Mouse (Mus musculus) erythroid progenitor cell, adult 5-6 weeks (primary cell): ENCODE results near the gene Treh. TPM values are rescaled to one million over a fixed set of nuclear protein-coding genes. Genes with fewer than 3 reads are reported as not detected.
"Not testable (repeated sequence)": the region's sequence is repeated elsewhere in the genome, so short reads cannot be mapped to it uniquely, and the experiment has no call there.

Experiments
- ATAC-seq: replicated peaks from 2 replicates; pipeline ENCODE4 v1.8.0; 2016; ENCODE audit warnings: moderate number of reproducible peaks, mild to moderate bottlenecking, moderate TSS enrichment, inconsistent platforms; ENCODE audit not compliant: poor library complexity, low FRiP score, severe bottlenecking
- total RNA-seq, 2 experiments: library from RNA; stranded (forward) in 1 of 2; stranded (reverse) in 1 of 2; fragments of 150-400 nt in 1 of 2; fragments of 186-747, 209-891 nt in 1 of 2; gene quantifications; 2 replicates each; pipeline versions ENCODE4 v1.2.3 to v1.2.4; 2015 to 2017; ENCODE audit warnings: low replicate concordance in 2 of 2

The Treh gene
- total RNA-seq (2015; ENCODE audit: low replicate concordance) (not detected in 2 replicates), total RNA-seq (2017; ENCODE audit: low replicate concordance) (not detected in 2 replicates)

GRCm38 (mm10) chr9:44673005-44673404, at the start of gene Treh:
Gene Treh, plus strand, starts transcription at chr9:44673233.
- no peak for ATAC-seq

GRCm38 (mm10) chr9:44624390-44624789, 48.6 kb upstream of the Treh start:
- ATAC-seq = no peak

DNA sequence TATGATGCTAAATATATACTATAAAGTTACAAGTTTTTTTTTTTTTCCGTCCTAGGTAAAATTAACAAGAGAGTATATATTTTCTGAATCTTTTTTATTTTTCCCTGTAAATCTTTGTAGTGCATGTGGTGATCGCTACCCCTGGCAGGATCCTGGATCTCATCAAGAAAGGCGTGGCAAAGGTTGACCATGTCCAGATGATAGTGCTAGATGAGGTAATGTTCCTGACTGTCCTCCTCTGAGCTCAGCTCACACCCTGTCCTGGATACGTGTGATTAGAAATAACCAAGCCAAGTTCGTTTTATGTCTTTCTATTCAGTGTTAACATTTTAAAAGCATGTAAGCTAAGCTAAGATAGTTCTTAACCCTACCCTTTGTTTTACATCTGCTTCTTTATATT, 46.8 kb upstream of the Treh start:
- peak; percentile 93 for ATAC-seq

DNA sequence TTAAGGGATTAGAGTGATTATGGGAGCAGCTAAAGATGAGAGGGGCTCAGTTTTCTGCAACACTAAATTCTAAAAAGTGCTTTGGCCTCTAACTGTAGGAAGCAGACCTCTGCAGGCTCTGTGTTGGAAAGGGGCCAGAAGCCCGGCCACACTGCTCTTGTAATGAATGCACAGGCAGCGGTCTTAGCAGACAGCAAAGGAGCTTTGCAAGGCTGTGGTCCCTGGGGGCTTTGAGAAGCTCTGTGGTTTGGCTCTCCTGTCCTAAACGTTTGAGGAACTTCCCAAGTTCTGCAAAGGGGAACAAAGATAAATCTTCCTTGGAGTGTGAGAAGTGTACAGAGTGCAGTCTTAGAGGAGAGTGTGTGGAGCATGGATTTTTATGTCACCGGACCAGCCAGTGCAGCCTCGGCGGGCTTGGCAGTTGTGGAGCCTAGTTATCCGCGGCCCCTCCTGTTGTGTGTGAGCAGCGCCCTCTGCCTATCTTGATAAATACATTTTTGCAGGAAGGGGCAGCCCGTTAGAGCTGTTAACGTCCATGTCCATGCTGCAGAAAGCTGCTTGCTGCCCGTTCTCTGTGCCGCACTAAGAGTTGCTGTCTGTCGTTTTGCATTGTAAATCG, 35.4 kb upstream of the Treh start:
- ATAC-seq = peak; percentile 59

DNA sequence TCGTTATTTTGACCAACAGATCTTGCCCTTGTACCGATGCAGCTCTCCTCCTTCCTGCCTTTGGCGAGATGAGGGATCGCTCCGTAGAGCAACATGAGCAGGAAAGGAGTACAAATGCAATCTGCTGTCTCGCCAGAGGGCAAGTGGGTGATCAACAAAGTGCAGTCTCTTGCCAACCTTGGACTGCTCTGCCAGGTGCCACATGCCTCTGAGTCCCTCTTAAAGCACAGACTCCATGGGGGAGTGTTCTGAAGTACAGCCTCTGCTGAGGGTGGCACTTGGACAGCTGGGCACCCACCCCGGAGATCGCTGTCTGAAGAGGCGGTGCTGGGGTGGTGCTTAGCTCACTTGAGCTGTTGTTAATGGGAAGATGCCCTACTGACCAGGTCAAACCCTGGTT, 34.3 kb upstream of the Treh start:
- not testable (repeated sequence) for ATAC-seq

GRCm38 (mm10) chr9:44640028-44640427, 33.0 kb upstream of the Treh start:
- ATAC-seq = not testable (repeated sequence)

DNA sequence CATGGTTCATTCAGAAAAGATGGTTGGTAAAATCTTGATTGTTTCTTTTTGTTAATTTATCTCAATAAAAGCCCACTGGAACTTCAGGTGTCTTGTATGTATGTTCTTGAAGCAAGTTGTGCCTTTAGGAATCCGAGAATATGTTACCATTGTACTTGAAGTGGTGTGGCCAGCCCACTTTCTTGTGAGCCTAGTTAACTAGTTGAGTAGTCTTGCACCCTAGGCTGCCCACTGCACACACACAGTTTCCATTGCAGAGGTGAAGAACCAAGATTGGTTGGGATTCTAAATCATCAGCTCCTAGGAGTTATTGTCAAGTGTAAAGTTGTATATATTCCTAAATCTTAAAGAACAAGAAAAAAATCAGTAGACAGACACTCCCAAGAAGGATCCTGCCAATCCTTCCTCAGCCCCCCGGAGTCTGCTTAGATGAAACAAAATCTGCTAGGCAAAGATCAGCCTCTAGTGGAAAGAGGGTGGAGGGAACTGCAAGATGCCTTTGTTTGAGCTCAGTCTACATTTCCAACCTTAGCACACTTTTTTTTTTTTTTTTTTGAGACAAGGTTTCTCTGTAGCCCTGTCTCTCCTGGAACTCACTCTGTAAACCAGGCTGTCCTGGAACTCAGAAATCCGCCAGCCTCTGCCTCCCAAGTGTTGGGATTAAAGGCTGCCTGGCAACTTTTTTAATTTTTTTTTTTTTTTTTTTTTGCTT, 32.2 kb upstream of the Treh start:
- ATAC-seq = no peak

DNA sequence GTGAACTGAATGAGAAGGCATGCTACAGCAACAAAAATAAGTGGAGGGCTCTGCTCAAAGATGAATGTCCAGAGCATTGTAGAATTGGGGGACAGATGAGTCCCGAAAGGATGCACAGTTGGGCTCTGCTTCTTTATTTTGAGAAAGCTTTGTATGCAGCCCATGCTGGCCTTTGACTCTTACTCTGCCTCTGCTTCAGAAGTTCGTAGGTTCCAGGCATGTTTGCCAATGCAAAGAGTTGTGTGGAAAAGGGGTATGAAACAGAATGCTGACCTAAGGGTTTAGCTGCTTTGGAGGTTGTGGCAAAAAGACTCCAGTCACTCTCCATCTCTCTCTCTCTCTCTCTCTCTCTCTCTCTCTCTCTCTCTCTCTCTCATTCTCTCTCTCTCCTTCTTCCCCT, 31.4 kb upstream of the Treh start:
- no peak for ATAC-seq

- ATAC-seq = no peak
These were observed 29.9 kb upstream of the Treh start for GRCm38 (mm10) chr9:44643103-44643502.

GRCm38 (mm10) chr9:44644186-44644585, 28.8 kb upstream of the Treh start:
- no peak for ATAC-seq

- ATAC-seq = no peak
These were observed 27.6 kb upstream of the Treh start for GRCm38 (mm10) chr9:44645481-44645880.

DNA sequence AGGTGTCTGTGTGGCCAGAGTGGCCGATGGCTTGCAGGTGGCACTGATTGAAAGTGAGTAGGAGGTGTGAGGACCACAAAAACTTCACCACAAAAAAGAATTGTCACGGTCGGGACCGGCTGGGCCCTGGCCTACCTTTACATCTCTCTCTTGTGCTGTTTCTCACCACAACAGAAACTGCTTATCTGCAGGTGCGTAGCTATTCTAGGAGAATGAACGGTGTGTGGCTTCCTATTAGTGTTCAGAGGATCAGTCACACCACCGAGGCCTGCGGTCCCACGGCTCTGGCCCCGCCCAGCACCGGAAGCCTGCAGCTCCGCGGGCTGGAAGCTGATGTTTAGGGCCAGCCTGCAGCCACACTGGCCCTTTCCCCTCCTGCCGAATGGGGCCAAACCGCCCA, 27.1 kb upstream of the Treh start:
- no peak for ATAC-seq

DNA sequence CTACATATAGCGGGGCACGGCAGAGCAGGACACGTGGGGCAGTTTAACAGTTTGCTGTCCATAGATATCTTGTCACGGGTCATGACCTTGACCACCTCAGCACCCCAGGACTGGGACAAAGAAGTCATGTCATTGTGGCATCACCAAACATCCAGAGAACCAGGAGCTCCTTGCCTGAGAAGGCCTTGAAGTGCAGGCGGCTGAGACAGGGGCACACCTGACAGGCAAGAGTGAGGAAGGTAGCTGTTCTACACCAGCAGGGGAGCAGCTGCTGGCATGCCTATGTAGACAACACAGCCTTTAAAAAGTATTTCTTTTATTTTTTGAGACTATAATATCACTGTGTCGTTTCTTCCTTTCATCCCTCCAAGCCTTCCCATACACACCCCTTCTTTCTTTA, 26.7 kb upstream of the Treh start:
- ATAC-seq = no peak

GRCm38 (mm10) chr9:44647026-44647425, 26.0 kb upstream of the Treh start:
- no peak for ATAC-seq

GRCm38 (mm10) chr9:44647656-44648055, 25.4 kb upstream of the Treh start:
- ATAC-seq = no peak

DNA sequence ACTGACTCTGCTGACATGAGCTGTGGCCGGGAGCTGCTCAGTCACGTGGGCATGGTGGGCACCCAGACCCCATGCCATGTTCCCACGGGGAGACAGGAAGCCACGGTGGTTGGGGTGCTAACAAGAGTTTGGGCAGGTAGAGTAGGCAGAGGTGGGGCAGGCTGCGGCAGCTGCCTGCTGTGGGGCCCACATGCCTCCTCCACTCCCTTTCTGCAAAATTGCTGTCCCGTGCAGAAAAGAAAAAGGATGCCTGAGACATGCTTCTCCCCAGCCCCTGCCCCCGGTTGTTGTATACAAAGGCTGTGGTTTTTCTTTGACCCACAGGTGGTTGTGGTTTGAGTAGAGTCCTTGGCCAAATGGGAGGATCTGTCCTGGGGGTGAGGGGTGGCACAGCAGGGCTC, 24.2 kb upstream of the Treh start:
- no peak for ATAC-seq

DNA sequence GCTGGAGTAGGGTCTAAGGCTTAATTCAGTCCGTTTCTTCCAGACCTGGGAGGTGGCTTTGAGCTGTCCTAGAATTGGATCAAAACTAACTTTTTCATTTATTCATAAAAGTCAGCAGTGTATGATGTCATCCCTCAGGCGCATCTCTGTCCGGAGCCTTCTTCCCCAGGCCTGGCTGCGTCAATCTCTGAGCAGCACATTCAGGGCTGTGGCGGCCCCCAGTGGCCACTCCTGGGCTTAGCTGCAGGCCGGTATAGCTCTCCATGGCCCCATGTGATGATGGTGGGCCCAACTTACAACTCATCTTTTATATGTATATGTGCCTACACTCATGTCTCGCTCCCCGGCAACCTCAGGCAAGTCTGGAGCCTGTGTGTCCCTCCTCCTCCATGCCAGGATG, 21.0 kb upstream of the Treh start:
- peak; percentile 64 for ATAC-seq

GRCm38 (mm10) chr9:44653896-44654295, 19.1 kb upstream of the Treh start:
- ATAC-seq = no peak

- peak; percentile 77 for ATAC-seq
These were observed 17.7 kb upstream of the Treh start for GRCm38 (mm10) chr9:44655098-44656066.

DNA sequence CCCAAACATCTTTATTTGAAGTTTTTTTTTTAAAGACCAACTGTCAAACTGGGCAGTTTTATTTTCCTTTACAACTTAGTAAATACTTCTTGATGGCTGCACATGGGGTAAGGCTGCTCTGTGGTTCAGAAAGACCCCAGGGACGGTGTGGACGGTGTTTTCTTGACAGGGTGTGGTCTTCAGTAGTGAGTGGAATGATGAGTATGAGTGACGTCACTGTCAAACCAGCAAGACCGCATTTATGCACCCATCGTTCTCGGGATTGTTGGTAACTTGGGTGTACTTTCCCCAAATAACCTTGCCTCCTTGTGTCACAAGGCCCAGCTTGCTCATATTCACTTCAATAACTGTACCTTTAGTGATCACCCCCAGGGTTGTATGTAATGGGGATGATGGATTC, 9.3 kb upstream of the Treh start:
- ATAC-seq = no peak
